Mouse (Mus musculus) T-cell, adult 2 months (primary cell): Measurements from ENCODE around the gene Fam193a.
A peak's percentile ranks its signal among the peaks of the same experiment; 100 is the strongest.

Source experiments
- DNase-seq: peaks from one replicate; pipeline ENCODE4 v3.0.0; 2022; ENCODE audit warnings: low spot score

Gene Fam193a

GRCm38 (mm10) chr5:34523958-34524485, 154.3 kb downstream of the Fam193a start:
- no peak for DNase-seq

- DNase-seq: no peak
Measured at GRCm38 (mm10) chr5:34524511-34524910, 154.8 kb downstream of the Fam193a start.

GRCm38 (mm10) chr5:34525663-34526476, 156.1 kb downstream of the Fam193a start, which contains the start of gene Sh3bp2:
TSS of gene Sh3bp2 (plus strand) at chr5:34525838.
- DNase-seq: peak; percentile 94

DNA sequence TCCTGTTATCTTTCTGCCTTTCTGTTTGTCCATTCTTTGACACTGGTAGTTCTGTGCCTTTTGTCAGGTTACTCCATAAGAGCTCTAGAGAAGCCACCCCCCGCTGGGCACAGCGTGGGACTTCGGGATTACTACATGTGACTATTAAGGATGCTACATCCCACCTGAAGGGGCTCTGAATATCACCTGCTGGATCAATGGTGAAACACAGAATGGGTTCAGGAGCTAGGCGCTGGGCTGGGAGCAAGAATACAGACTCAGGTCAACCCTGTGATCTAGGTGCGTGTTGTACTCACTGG, 156.7 kb downstream of the Fam193a start:
- no peak for DNase-seq

- no peak for DNase-seq
Measured at GRCm38 (mm10) chr5:34527352-34527751, 157.6 kb downstream of the Fam193a start.

GRCm38 (mm10) chr5:34528724-34529123, 159.0 kb downstream of the Fam193a start:
- DNase-seq: no peak

- DNase-seq: no peak
Measured at GRCm38 (mm10) chr5:34530116-34530515, 160.4 kb downstream of the Fam193a start.

- DNase-seq: no peak
Measured at GRCm38 (mm10) chr5:34530687-34531086, 161.0 kb downstream of the Fam193a start.

GRCm38 (mm10) chr5:34533066-34533465, 163.3 kb downstream of the Fam193a start:
- no peak for DNase-seq

- no peak for DNase-seq
Measured at GRCm38 (mm10) chr5:34533820-34534219, 164.1 kb downstream of the Fam193a start.

- DNase-seq: no peak
Measured at GRCm38 (mm10) chr5:34534776-34535581, 165.2 kb downstream of the Fam193a start.

- no peak for DNase-seq
Measured at GRCm38 (mm10) chr5:34535831-34536230, 166.1 kb downstream of the Fam193a start.
